Mouse (Mus musculus) heart, embryonic 13.5 days (tissue): ENCODE measurements around the gene Olfr1410. TPM values are rescaled to one million over a fixed set of nuclear protein-coding genes. Genes with fewer than 3 reads are reported as not detected.

Experiments used
- ATAC-seq: fragments of 200-750 bp; cut with Nextera tagmentation; 2 replicates; pipeline ENCODE4 v1.8.0; 2017; ENCODE audit warnings: moderate TSS enrichment; ENCODE audit not compliant: insufficient number of reproducible peaks, low FRiP score, low TSS enrichment; ENCODE audit errors: extremely low read depth
- H3K27ac ChIP-seq: fragments of 300-500 bp; sonication (generic); replicated peaks from 2 replicates; pipeline ENCODE4 v1.5.1; 2015; ENCODE audit warnings: moderate library complexity, mild to moderate bottlenecking, inconsistent platforms
- H3K27me3 ChIP-seq: fragments of 300-500 bp; sonication (generic); replicated peaks from 2 replicates; pipeline ENCODE4 v1.6.1; 2015; ENCODE audit warnings: mild to moderate bottlenecking, inconsistent platforms
- H3K36me3 ChIP-seq: fragments of 300-500 bp; sonication (generic); 2 replicates; pipeline ENCODE4 v1.6.1; 2015; ENCODE audit warnings: mild to moderate bottlenecking, inconsistent platforms
- H3K4me1 ChIP-seq: fragments of 300-500 bp; sonication (generic); 2 replicates; pipeline ENCODE4 v1.6.1; 2015; ENCODE audit warnings: inconsistent platforms
- H3K4me2 ChIP-seq: fragments of 300-500 bp; sonication (generic); 2 replicates; pipeline ENCODE4 v1.6.1; 2015; ENCODE audit warnings: inconsistent platforms, mild to moderate bottlenecking, moderate library complexity
- H3K4me3 ChIP-seq: fragments of 300-500 bp; sonication (generic); 2 replicates; pipeline ENCODE4 v1.5.1; 2015; ENCODE audit warnings: moderate library complexity, mild to moderate bottlenecking, inconsistent platforms
- H3K9ac ChIP-seq: fragments of 300-500 bp; sonication (generic); 2 replicates; pipeline ENCODE4 v1.6.1; 2015; ENCODE audit warnings: inconsistent platforms, mild to moderate bottlenecking, moderate library complexity
- H3K9me3 ChIP-seq: fragments of 300-500 bp; sonication (generic); 2 replicates; pipeline ENCODE4 v1.6.1; 2016; ENCODE audit warnings: inconsistent platforms
- WGBS: fragments of 180-500 bp; shearing (Covaris S2); methylation state at CpG from one replicate; pipeline ENCODE4 v1.1.7; 2015; ENCODE audit warnings: mixed read lengths; 5-methylcytosine and 5-hydroxymethylcytosine counted together
- polyA plus RNA-seq: library from polyadenylated mRNA; unstranded; fragments of >200 nt; fragmentation: Nextera tagmentation; extraction: Ambion mirVana; gene quantifications from 2 replicates; pipeline ENCODE4 v1.2.1, GENCODE M21; 2015

Olfr1410 gene
- polyA plus RNA-seq, 1 experiment from 2014 or later: not detected

DNA sequence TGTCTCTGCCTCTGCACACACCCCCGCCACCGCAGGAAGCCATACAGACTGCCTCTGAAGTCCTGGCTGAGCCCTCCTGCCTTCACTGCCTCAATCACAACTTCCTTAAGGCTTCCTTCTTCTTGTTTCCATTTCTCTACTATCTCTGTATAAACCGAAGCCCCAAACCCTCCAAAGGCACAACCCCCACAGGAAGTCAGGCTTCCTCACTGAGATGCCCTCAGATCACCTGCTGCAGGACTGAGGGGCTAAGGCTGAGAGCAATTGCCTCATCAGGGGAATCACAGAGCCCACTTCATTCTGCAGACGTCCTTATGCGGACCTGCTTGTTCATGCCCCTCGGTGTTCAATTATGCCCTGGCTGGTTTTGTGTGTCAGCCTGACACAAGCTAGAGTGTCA is 34.8 kb downstream of the Olfr1410 start:
- ATAC-seq: no peak

DNA sequence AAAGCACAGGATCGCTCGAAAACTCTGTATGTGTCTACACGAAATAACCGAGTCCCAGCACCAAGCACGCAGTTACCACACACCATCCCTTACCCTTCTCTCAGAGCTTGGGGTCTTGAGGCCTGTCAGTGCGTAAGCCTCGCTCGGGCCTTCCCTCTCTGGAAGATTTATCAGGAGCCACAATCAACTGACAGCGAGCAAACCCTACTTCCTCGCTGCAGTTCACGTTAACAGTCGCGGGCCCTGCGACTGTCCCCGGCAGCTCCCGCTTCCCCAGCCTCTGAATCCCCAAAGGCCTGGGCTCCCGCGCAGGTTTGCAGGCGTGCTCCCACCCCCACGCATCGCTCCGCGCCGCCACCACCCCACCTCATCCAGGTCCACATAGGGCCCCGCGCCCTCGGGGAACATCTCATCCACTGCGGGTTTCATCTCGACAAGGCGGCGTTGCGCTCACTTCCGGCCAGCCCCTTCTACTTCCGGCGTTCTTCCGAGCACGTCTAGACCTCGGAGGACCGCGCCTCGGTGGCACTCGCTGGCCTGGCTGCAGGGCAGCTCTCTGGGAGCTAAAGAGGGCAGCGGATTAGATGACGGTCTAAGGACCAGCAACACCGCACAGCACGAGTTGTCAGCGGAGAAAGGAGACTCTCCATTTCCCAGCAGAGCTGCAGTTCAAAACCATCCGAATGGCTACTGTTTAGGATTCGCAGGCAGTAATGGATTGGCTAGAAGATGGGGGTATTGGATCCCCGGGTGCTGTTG is 36.1 kb downstream of the Olfr1410 start, which contains the start of gene Cops9:
Cops9 (minus strand) TSS at position 472 of the 759 bp plus-strand sequence.
- peak within 1 kb of the TSS; percentile 46; the same call in 1 of the 2 replicates for H3K27ac ChIP-seq
- peak within 1 kb of the TSS; percentile 85 for H3K4me2 ChIP-seq
- H3K4me3 ChIP-seq: peak within 1 kb of the TSS; percentile 92
- H3K36me3 ChIP-seq: peaks cover 30% of the 10 kb centered on the region
- peaks cover 18% of the 10 kb centered on the region for H3K4me1 ChIP-seq
- H3K9ac ChIP-seq: peak within 1 kb of the TSS; percentile 96
- WGBS: 1% methylated on average over 50 of the region's 50 CpGs
- ATAC-seq: peak; percentile 82
- no peaks in the 10 kb centered on the region for H3K9me3 ChIP-seq
- H3K27me3 ChIP-seq: peaks cover 22% of the 10 kb centered on the region

More for the DNA sequence above, 34.8 kb downstream of the Olfr1410 start:
- Histone ChIP-seq H3K9ac (peak overlapping the region; percentile 96; the same call in 1 of the 2 replicates), H3K4me1 (peaks cover 18% of the 10 kb centered on the region), H3K36me3 (peaks cover 39% of the 10 kb centered on the region), H3K9me3 (no peaks in the 10 kb centered on the region), H3K4me3 (peak overlapping the region; percentile 92), H3K27me3 (peaks cover 9% of the 10 kb centered on the region), H3K4me2 (peak overlapping the region; percentile 85), H3K27ac (no peak overlapping the region)
- WGBS: 76% methylated on average over 6 of the region's 6 CpGs

DNA sequence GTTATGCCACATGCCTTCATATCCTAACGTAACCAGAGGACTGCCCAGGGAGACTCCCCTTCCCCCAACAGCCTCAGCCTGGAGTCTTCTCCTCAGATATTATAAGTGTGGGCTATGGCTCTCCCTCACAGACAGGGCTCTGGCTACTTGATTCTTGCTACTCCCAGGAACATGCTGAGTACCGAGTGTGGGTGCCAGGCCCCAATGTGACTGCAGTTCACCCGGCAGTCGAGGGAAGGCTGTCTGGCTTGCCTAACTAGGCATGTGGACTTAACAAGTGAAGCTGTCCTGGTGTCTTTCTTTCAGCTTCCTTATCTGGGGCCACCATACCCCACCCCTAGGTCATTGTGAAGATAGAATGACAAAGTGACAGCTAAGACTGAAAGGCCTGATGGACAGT is 38.1 kb downstream of the Olfr1410 start:
- WGBS: 54% methylated on average over 4 of the region's 4 CpGs
- peaks cover 18% of the 10 kb centered on the region for H3K4me1 ChIP-seq
- H3K36me3 ChIP-seq: peaks cover 10% of the 10 kb centered on the region
- no peak overlapping the region for H3K4me2 ChIP-seq
- H3K27me3 ChIP-seq: peaks cover 39% of the 10 kb centered on the region
- no peak overlapping the region for H3K4me3 ChIP-seq
- ATAC-seq: no peak
- no peak overlapping the region for H3K27ac ChIP-seq
- H3K9ac ChIP-seq: no peak overlapping the region
- no peaks in the 10 kb centered on the region for H3K9me3 ChIP-seq

DNA sequence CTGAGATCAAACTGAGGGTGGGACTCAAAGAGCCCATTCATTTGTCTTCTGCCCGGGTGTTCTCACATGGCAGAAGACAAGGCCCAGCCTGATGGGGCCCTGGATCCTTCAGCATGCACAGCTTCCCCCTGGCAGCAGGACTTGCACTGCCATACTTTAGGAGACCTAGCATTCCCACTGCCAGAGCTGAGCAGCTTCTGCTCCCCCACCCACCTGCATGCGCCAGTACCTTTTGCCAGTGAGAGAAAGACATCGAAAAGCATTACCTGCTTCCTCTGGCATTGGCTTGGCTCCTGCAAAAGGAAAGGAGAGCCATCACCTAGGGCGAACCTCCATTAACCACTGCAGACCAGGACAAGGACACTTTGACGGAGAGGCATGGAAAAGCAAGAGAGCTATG is 39.3 kb downstream of the Olfr1410 start:
- WGBS: 81% methylated on average over 5 of the region's 5 CpGs
- no peak overlapping the region for H3K9ac ChIP-seq

DNA sequence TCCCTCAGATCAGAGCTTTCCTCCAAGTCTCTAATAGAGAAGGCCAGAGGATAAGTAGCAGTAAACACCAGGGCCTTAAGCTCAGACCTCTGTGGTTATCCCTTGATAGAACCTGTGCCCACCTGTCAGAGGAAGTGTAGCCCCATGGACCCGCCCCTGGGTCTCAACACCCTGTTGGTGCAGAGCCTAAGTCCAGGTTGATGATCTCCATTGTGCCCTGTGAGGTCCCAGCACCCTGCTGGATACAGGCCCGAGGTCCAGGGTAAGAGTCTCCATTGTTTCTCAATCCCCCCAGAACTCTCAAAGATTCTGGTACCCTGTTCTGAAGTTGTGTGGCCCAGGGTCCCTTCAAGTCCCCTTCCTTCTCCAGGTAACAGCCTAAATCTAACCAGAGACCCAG is 40.5 kb downstream of the Olfr1410 start:
- Histone ChIP-seq H3K9me3 (no peaks in the 10 kb centered on the region), H3K27me3 (peaks cover 51% of the 10 kb centered on the region), H3K9ac (no peak overlapping the region), H3K27ac (no peak overlapping the region), H3K4me2 (no peak overlapping the region), H3K4me3 (no peak overlapping the region), H3K4me1 (peaks cover 7% of the 10 kb centered on the region), H3K36me3 (no peaks in the 10 kb centered on the region)
- no peak for ATAC-seq
- 41% methylated on average over 2 of the region's 2 CpGs for WGBS

More for the DNA sequence above, 39.3 kb downstream of the Olfr1410 start:
- Histone ChIP-seq H3K4me2 (no peak overlapping the region), H3K4me1 (peaks cover 18% of the 10 kb centered on the region), H3K27me3 (peaks cover 44% of the 10 kb centered on the region), H3K4me3 (no peak overlapping the region), H3K36me3 (no peaks in the 10 kb centered on the region), H3K27ac (no peak overlapping the region), H3K9me3 (no peaks in the 10 kb centered on the region)
- ATAC-seq: no peak

- WGBS: 73% methylated on average over 7 of the region's 7 CpGs
These were observed 41.0 kb downstream of the Olfr1410 start for GRCm38 (mm10) chr1:92646601-92647000.

GRCm38 (mm10) chr1:92647026-92647425 is 41.4 kb downstream of the Olfr1410 start:
- Histone ChIP-seq H3K4me2 (no peak overlapping the region), H3K4me1 (peaks cover 5% of the 10 kb centered on the region; the same call in 1 of the 2 replicates), H3K4me3 (no peak overlapping the region), H3K9me3 (no peaks in the 10 kb centered on the region), H3K27me3 (peaks cover 60% of the 10 kb centered on the region), H3K27ac (no peak overlapping the region), H3K9ac (no peak overlapping the region), H3K36me3 (no peaks in the 10 kb centered on the region)
- ATAC-seq: no peak
- WGBS: 52% methylated on average over 4 of the region's 4 CpGs

More at GRCm38 (mm10) chr1:92646601-92647000, 41.0 kb downstream of the Olfr1410 start:
- no peaks in the 10 kb centered on the region for H3K36me3 ChIP-seq
- peaks cover 56% of the 10 kb centered on the region for H3K27me3 ChIP-seq
- H3K27ac ChIP-seq: no peak overlapping the region
- no peak for ATAC-seq
- no peaks in the 10 kb centered on the region for H3K9me3 ChIP-seq
- peaks cover 6% of the 10 kb centered on the region; the same call in 1 of the 2 replicates for H3K4me1 ChIP-seq
- no peak overlapping the region for H3K4me3 ChIP-seq
- H3K4me2 ChIP-seq: no peak overlapping the region
- H3K9ac ChIP-seq: 0 out of 2 replicates have a peak overlapping the region, but pooled peaks have one; percentile 33

GRCm38 (mm10) chr1:92647752-92648151 is 42.2 kb downstream of the Olfr1410 start:
- Histone ChIP-seq H3K9ac (no peak overlapping the region), H3K27me3 (peaks cover 67% of the 10 kb centered on the region), H3K4me3 (no peak overlapping the region), H3K36me3 (no peaks in the 10 kb centered on the region), H3K4me2 (no peak overlapping the region), H3K27ac (no peak overlapping the region), H3K9me3 (no peaks in the 10 kb centered on the region), H3K4me1 (no peaks in the 10 kb centered on the region)
- WGBS: 8% methylated on average over 8 of the region's 8 CpGs
- ATAC-seq: no peak

DNA sequence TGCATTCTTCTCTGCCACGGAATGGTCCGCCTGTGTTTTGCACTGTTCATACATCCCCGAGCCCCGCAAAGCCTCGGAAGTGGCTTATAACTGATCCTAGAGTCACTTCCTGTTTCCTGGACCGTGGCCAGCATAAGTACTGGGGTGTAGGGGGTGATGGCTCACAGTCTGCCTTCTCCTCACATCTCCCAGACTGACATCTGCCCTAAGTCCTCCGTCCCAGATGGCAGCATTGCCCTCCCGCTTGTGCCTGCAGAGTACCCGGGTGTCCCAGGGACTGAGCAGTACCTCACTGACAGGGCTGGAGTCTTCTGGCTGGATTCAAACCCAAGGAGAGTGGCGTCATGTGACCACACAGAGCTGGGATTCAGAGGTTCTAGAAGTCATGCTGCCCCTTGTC is 42.6 kb downstream of the Olfr1410 start:
- H3K9me3 ChIP-seq: no peaks in the 10 kb centered on the region
- H3K9ac ChIP-seq: no peak overlapping the region
- H3K4me1 ChIP-seq: no peaks in the 10 kb centered on the region
- 36% methylated on average over 10 of the region's 10 CpGs for WGBS
- peaks cover 72% of the 10 kb centered on the region for H3K27me3 ChIP-seq
- H3K4me2 ChIP-seq: no peak overlapping the region
- H3K4me3 ChIP-seq: no peak overlapping the region
- no peak for ATAC-seq
- H3K27ac ChIP-seq: no peak overlapping the region
- H3K36me3 ChIP-seq: no peaks in the 10 kb centered on the region

- no peak for ATAC-seq
- 21% methylated on average over 8 of the region's 8 CpGs for WGBS
- Histone ChIP-seq H3K36me3 (no peaks in the 10 kb centered on the region), H3K4me2 (no peak within 1 kb of the TSS), H3K27ac (no peak within 1 kb of the TSS), H3K9ac (no peak within 1 kb of the TSS), H3K4me1 (no peaks in the 10 kb centered on the region), H3K9me3 (no peaks in the 10 kb centered on the region), H3K4me3 (no peak within 1 kb of the TSS), H3K27me3 (peaks cover 75% of the 10 kb centered on the region)
These were observed 43.1 kb downstream of the Olfr1410 start, which contains the start of gene Otos for GRCm38 (mm10) chr1:92648673-92649072. TSS of gene Otos (minus strand) at chr1:92648841.

DNA sequence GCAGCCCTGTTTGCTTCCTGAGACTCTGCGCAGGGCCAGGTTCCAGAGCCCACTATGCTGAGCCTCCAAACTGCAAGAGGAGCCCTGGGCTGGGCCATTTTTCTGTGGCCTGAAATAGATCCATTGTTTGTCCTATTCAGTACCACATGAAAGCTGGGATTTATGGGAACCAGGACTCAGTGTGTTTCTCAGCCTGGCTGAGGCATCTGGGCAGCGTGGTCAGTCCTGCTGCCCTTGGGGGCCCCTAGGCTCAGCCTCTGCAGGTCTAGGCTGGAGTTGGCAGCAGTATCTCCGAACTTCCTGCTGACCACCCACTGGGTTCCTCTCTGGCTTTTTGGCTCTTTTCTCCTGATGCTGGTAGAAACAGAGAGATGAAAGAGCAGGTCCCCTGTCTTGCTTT is 45.9 kb downstream of the Olfr1410 start:
- 61% methylated on average over 3 of the region's 3 CpGs for WGBS
- no peak overlapping the region for H3K4me3 ChIP-seq
- no peaks in the 10 kb centered on the region for H3K36me3 ChIP-seq
- H3K9ac ChIP-seq: no peak overlapping the region
- no peaks in the 10 kb centered on the region for H3K9me3 ChIP-seq
- no peak for ATAC-seq
- no peaks in the 10 kb centered on the region for H3K4me1 ChIP-seq
- no peak overlapping the region for H3K4me2 ChIP-seq
- no peak overlapping the region for H3K27ac ChIP-seq
- peaks cover 81% of the 10 kb centered on the region for H3K27me3 ChIP-seq

GRCm38 (mm10) chr1:92653179-92653578 is 47.6 kb downstream of the Olfr1410 start:
- Histone ChIP-seq H3K27ac (no peak overlapping the region), H3K36me3 (no peaks in the 10 kb centered on the region), H3K27me3 (peaks cover 82% of the 10 kb centered on the region), H3K4me1 (no peaks in the 10 kb centered on the region), H3K9me3 (no peaks in the 10 kb centered on the region), H3K4me2 (no peak overlapping the region), H3K9ac (no peak overlapping the region), H3K4me3 (no peak overlapping the region)
- no peak for ATAC-seq
- WGBS: 77% methylated on average over 3 of the region's 3 CpGs
